Mouse (Mus musculus) kidney, postnatal 14 days (tissue): Measurements from ENCODE around the gene Thop1.
A peak's percentile ranks its signal among the peaks of the same experiment; 100 is the strongest.
"Not testable (repeated sequence)": the region's sequence is repeated elsewhere in the genome, so short reads cannot be mapped to it uniquely, and the experiment has no call there.

Source experiments
- DNase-seq: peaks from one replicate; pipeline ENCODE4 v3.0.0; 2022; ENCODE audit warnings: mixed read lengths

Thop1 gene

GRCm38 (mm10) chr10:81058896-81059295, 10.9 kb upstream of the Thop1 start:
- DNase-seq = no peak

GRCm38 (mm10) chr10:81059603-81060543, 10.0 kb upstream of the Thop1 start, which contains the start of gene Sgta:
Sgta (minus strand) TSS chr10:81060181.
- peak; percentile 100 for DNase-seq

- DNase-seq = no peak
Measured at GRCm38 (mm10) chr10:81062710-81063109, 7.1 kb upstream of the Thop1 start.

GRCm38 (mm10) chr10:81064519-81064918, 5.3 kb upstream of the Thop1 start:
- not testable (repeated sequence) for DNase-seq

- DNase-seq = no peak
Measured at GRCm38 (mm10) chr10:81068706-81069105, 1.1 kb upstream of the Thop1 start.

GRCm38 (mm10) chr10:81072290-81072689, 2.5 kb downstream of the Thop1 start:
- no peak for DNase-seq

- DNase-seq = no peak
Measured at GRCm38 (mm10) chr10:81073464-81073863, 3.6 kb downstream of the Thop1 start.

- DNase-seq = no peak
Measured at GRCm38 (mm10) chr10:81075734-81076133, 5.9 kb downstream of the Thop1 start.

- DNase-seq = no peak
Measured at GRCm38 (mm10) chr10:81076356-81076755, 6.5 kb downstream of the Thop1 start.

- DNase-seq = no peak
Measured at GRCm38 (mm10) chr10:81077916-81078315, 8.1 kb downstream of the Thop1 start.

GRCm38 (mm10) chr10:81080008-81080655, 10.3 kb downstream of the Thop1 start:
- DNase-seq = no peak

- DNase-seq = peak; percentile 79
Measured at GRCm38 (mm10) chr10:81082168-81082960, 12.5 kb downstream of the Thop1 start.

- no peak for DNase-seq
Measured at GRCm38 (mm10) chr10:81087021-81087420, 17.2 kb downstream of the Thop1 start.

- DNase-seq = no peak
Measured at GRCm38 (mm10) chr10:81089216-81089615, 19.4 kb downstream of the Thop1 start.

GRCm38 (mm10) chr10:81090621-81091020, 20.8 kb downstream of the Thop1 start:
- DNase-seq = no peak

GRCm38 (mm10) chr10:81092465-81093250, 22.8 kb downstream of the Thop1 start:
- peak; percentile 69 for DNase-seq

- no peak for DNase-seq
Measured at GRCm38 (mm10) chr10:81094931-81095678, 25.3 kb downstream of the Thop1 start.

- DNase-seq = peak; percentile 98
Measured at GRCm38 (mm10) chr10:81105565-81106112, 35.8 kb downstream of the Thop1 start, which contains the start of gene Map2k2. Map2k2 (plus strand) TSS chr10:81105915.

- DNase-seq = peak; percentile 92
Measured at GRCm38 (mm10) chr10:81106113-81106721, 36.4 kb downstream of the Thop1 start.

- no peak for DNase-seq
Measured at GRCm38 (mm10) chr10:81112946-81113345, 43.1 kb downstream of the Thop1 start.

- DNase-seq = no peak
Measured at GRCm38 (mm10) chr10:81119625-81120024, 49.8 kb downstream of the Thop1 start.
